Mouse (Mus musculus): Measurements from ENCODE around the gene Phlda1. TPM values are rescaled to one million over a fixed set of nuclear protein-coding genes. Genes with fewer than 3 reads are reported as not detected.

Gene Phlda1
- total and polyA plus RNA-seq, 3 experiments: 13.4 to 16.8 (median 16.2) TPM

- TF ChIP-seq CTCF (IDR thresholded peaks at IDR 0.05) (no peak), EP300 (IDR thresholded peaks at IDR 0.05; ENCODE audit: insufficient read depth, low read depth, low read length) (no peak), POLR2A (IDR thresholded peaks at IDR 0.05; ENCODE audit: insufficient read depth, low read depth, low read length) (no peak)
- 38% methylated on average over 7 of the region's 7 CpGs for WGBS
- Histone ChIP-seq H3K9ac (ENCODE audit: low read depth, low read length) (no peak overlapping the region), H3K4me3 (no peak overlapping the region), H3K4me1 (ENCODE audit: control insufficient read depth, insufficient read depth, low read length) (peaks cover 4% of the 10 kb centered on the region), H3K79me2 (replicated peaks; ENCODE audit: control insufficient read depth, insufficient read depth, low read length) (no peaks in the 10 kb centered on the region), H3K27me3 (ENCODE audit: control insufficient read depth, insufficient read depth, low read length) (no peaks in the 10 kb centered on the region), H3K36me3 (ENCODE audit: control insufficient read depth, insufficient read depth, low read length) (peaks cover 4% of the 10 kb centered on the region; the same call in 1 of the 2 replicates), H3K27ac (no peak overlapping the region; the same call in 1 of the 2 replicates)
- DNase-seq: no peak
- intact Hi-C loops (cut with DNase I): no loop called here
Measured at GRCm38 (mm10) chr10:111510798-111511197, 4.7 kb downstream of the Phlda1 start.

GRCm38 (mm10) chr10:111512036-111512568, 6.0 kb downstream of the Phlda1 start:
- no peak for TF ChIP-seq EP300 (IDR thresholded peaks at IDR 0.05; ENCODE audit: insufficient read depth, low read depth, low read length)
- TF ChIP-seq POLR2A (IDR thresholded peaks at IDR 0.05; ENCODE audit: insufficient read depth, low read depth, low read length): no peak
- no peak for TF ChIP-seq CTCF (IDR thresholded peaks at IDR 0.05)
- 43% methylated on average over 10 of the region's 10 CpGs for WGBS
- H3K4me3 ChIP-seq: no peak overlapping the region
- peak in 1 of 2 experiments; percentile 38 for DNase-seq
- H3K27ac ChIP-seq: peak overlapping the region; percentile 42
- peaks cover 4% of the 10 kb centered on the region; the same call in 1 of the 2 replicates for H3K36me3 ChIP-seq (ENCODE audit: control insufficient read depth, insufficient read depth, low read length)
- no peak overlapping the region for H3K9ac ChIP-seq (ENCODE audit: low read depth, low read length)
- no peaks in the 10 kb centered on the region for H3K79me2 ChIP-seq (replicated peaks; ENCODE audit: control insufficient read depth, insufficient read depth, low read length)
- intact Hi-C loops (cut with DNase I): no loop called here
- no peaks in the 10 kb centered on the region for H3K27me3 ChIP-seq (ENCODE audit: control insufficient read depth, insufficient read depth, low read length)
- peaks cover 7% of the 10 kb centered on the region for H3K4me1 ChIP-seq (ENCODE audit: control insufficient read depth, insufficient read depth, low read length)

GRCm38 (mm10) chr10:111514282-111514885, 8.3 kb downstream of the Phlda1 start:
- no peaks in the 10 kb centered on the region for H3K27me3 ChIP-seq (ENCODE audit: control insufficient read depth, insufficient read depth, low read length)
- DNase-seq: no peak
- H3K4me3 ChIP-seq: no peak overlapping the region
- intact Hi-C loops (cut with DNase I): no loop called here
- no peaks in the 10 kb centered on the region for H3K36me3 ChIP-seq (ENCODE audit: control insufficient read depth, insufficient read depth, low read length)
- no peak overlapping the region for H3K27ac ChIP-seq
- H3K4me1 ChIP-seq (ENCODE audit: control insufficient read depth, insufficient read depth, low read length): peaks cover 9% of the 10 kb centered on the region
- no peak for TF ChIP-seq POLR2A (IDR thresholded peaks at IDR 0.05; ENCODE audit: insufficient read depth, low read depth, low read length)
- TF ChIP-seq EP300 (IDR thresholded peaks at IDR 0.05; ENCODE audit: insufficient read depth, low read depth, low read length): no peak
- no peak for TF ChIP-seq CTCF (IDR thresholded peaks at IDR 0.05)
- 87% methylated on average over 5 of the region's 5 CpGs for WGBS
- H3K9ac ChIP-seq (ENCODE audit: low read depth, low read length): no peak overlapping the region
- no peaks in the 10 kb centered on the region for H3K79me2 ChIP-seq (replicated peaks; ENCODE audit: control insufficient read depth, insufficient read depth, low read length)

- H3K27ac ChIP-seq: peak overlapping the region; percentile 26; the same call in 1 of the 2 replicates
- no peak overlapping the region for H3K4me3 ChIP-seq
- 71% methylated on average over 17 of the region's 17 CpGs for WGBS
- no peak overlapping the region for H3K9ac ChIP-seq (ENCODE audit: low read depth, low read length)
- H3K4me1 ChIP-seq (ENCODE audit: control insufficient read depth, insufficient read depth, low read length): peaks cover 7% of the 10 kb centered on the region
- H3K36me3 ChIP-seq (ENCODE audit: control insufficient read depth, insufficient read depth, low read length): no peaks in the 10 kb centered on the region
- intact Hi-C loops (cut with DNase I): loop anchor here (5.0 kb wide), 1 partner anchor 37 kb away; no protein-coding TSS in a partner anchor
- TF ChIP-seq CTCF (IDR thresholded peaks at IDR 0.05) (no peak), POLR2A (IDR thresholded peaks at IDR 0.05; ENCODE audit: insufficient read depth, low read depth, low read length) (no peak), EP300 (IDR thresholded peaks at IDR 0.05; ENCODE audit: insufficient read depth, low read depth, low read length) (no peak)
- DNase-seq: no peak
- H3K79me2 ChIP-seq (replicated peaks; ENCODE audit: control insufficient read depth, insufficient read depth, low read length): no peaks in the 10 kb centered on the region
- no peaks in the 10 kb centered on the region for H3K27me3 ChIP-seq (ENCODE audit: control insufficient read depth, insufficient read depth, low read length)
Measured at GRCm38 (mm10) chr10:111515071-111516010, 9.3 kb downstream of the Phlda1 start.

GRCm38 (mm10) chr10:111516172-111516588, 10.1 kb downstream of the Phlda1 start:
- H3K4me3 ChIP-seq: no peak overlapping the region
- peak overlapping the region; percentile 26; the same call in 1 of the 2 replicates for H3K27ac ChIP-seq
- TF ChIP-seq POLR2A (IDR thresholded peaks at IDR 0.05; ENCODE audit: insufficient read depth, low read depth, low read length) (peak; percentile 49; the same call in 1 of the 2 replicates), CTCF (IDR thresholded peaks at IDR 0.05) (no peak), EP300 (IDR thresholded peaks at IDR 0.05; ENCODE audit: insufficient read depth, low read depth, low read length) (0 out of 2 replicates have a peak, but pooled peaks have one; percentile 16)
- H3K36me3 ChIP-seq (ENCODE audit: control insufficient read depth, insufficient read depth, low read length): no peaks in the 10 kb centered on the region
- DNase-seq: peak; percentile 57 to 68
- H3K9ac ChIP-seq (ENCODE audit: low read depth, low read length): no peak overlapping the region
- H3K4me1 ChIP-seq (ENCODE audit: control insufficient read depth, insufficient read depth, low read length): peaks cover 5% of the 10 kb centered on the region
- 12% methylated on average over 13 of the region's 13 CpGs for WGBS
- H3K27me3 ChIP-seq (ENCODE audit: control insufficient read depth, insufficient read depth, low read length): no peaks in the 10 kb centered on the region
- intact Hi-C loops (cut with DNase I): loop anchor here (5.0 kb wide), 1 partner anchor 36 kb away; no protein-coding TSS in a partner anchor
- no peaks in the 10 kb centered on the region for H3K79me2 ChIP-seq (replicated peaks; ENCODE audit: control insufficient read depth, insufficient read depth, low read length)

All from heart, adult 2 months (tissue).